In the genomic region with DNA sequence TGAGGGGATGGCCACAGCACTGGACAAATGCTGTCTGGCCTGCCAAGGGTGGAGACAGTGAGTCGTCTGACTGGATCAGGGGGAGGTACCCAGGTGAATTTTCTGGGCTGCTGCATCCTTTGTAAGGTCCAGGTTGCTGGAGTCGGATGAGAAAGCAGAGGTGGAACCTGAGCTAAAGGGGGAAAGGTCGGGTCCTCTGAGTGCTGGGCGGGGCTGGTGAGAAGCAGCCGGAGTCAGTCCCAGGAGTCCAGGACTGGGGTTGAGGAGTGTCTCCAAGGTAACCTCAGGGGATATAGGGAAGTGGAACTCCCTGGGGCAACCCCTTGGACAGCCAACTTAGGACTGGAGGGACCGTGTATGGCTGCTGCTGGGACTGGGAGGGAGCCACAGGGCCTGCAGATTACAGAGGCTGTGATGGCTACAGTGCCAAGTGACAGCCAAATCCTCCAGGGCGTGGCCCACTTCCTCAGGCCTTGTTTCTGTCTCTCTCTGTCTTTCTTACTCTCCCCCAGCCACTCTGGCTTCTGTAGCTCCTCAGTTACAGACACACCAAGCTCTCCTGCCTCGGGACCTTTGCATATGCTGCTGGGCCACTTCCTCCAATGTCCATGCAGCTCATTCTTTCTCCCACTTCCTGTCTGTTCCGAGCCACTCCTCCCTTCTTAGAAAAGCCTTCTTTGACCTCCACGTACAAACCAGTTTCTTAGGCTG, we compare ENCODE assay signal across 12 mouse cellular contexts. TPM values are rescaled to one million over a fixed set of nuclear protein-coding genes. Genes with fewer than 3 reads are reported as not detected.
A peak's percentile ranks its signal among the peaks of the same experiment; 100 is the strongest.
DNase-seq lines count a peak whose midpoint lies in the region; ATAC-seq and TF ChIP-seq lines count a peak whose summit lies in the region.
"Had no signal": no experiment of that assay in that cellular context is flagged by ENCODE, and none has a peak within 500 bp of the region (broad histone marks: within the 10 kb centered on the region; RNA-seq: fewer than 3 reads in every experiment).

No protein-coding gene starts in this region.

- 53% methylated on average over 10 of the region's 10 CpGs for WGBS in heart, embryonic 13.5 days
- WGBS in small intestine, adult 2 months = 26% methylated on average over 10 of the region's 10 CpGs
- WGBS in forebrain, embryonic 12.5 days = 52% methylated on average over 10 of the region's 10 CpGs

- H3K9ac ChIP-seq in heart, embryonic 13.5 days = no peak overlapping the region
- no peak overlapping the region for H3K9ac ChIP-seq in forebrain, embryonic 12.5 days
- H3K9ac ChIP-seq: neural tube, embryonic 13.5 days had no signal

- no peak overlapping the region for H3K4me2 ChIP-seq in heart, embryonic 13.5 days
- no peak overlapping the region for H3K4me2 ChIP-seq in forebrain, embryonic 12.5 days
- H3K4me2 ChIP-seq: neural tube, embryonic 13.5 days had no signal

- no peak for TF ChIP-seq CTCF in small intestine, adult 2 months (IDR thresholded peaks at IDR 0.05; ENCODE audit: extremely low read depth, insufficient read length, insufficient replicate concordance, low read depth, low read length)

- peaks cover 27% of the 10 kb centered on the region for H3K4me1 ChIP-seq in heart, embryonic 13.5 days
- peaks cover 29% of the 10 kb centered on the region for H3K4me1 ChIP-seq in small intestine, adult 2 months (ENCODE audit: control insufficient read depth, insufficient read depth, insufficient read length, low read length)
- H3K4me1 ChIP-seq in forebrain, embryonic 12.5 days = peaks cover 5% of the 10 kb centered on the region; the same call in 1 of the 2 replicates
- H3K4me1 ChIP-seq: neural tube, embryonic 13.5 days had no signal

- no peak for TF ChIP-seq POLR2A in small intestine, adult 2 months (IDR thresholded peaks at IDR 0.05; ENCODE audit: low read depth, low read length)

- intact Hi-C loops in heart, postnatal 14 days (cut with DNase I) = no loop called here

- H3K9me3 ChIP-seq in heart, embryonic 13.5 days = no peaks in the 10 kb centered on the region
- no peaks in the 10 kb centered on the region for H3K9me3 ChIP-seq in forebrain, embryonic 12.5 days
- H3K9me3 ChIP-seq: neural tube, embryonic 13.5 days had no signal

- no peaks in the 10 kb centered on the region for H3K27me3 ChIP-seq in heart, embryonic 13.5 days (replicated peaks)
- H3K27me3 ChIP-seq in small intestine, adult 2 months (ENCODE audit: control insufficient read depth, insufficient read depth, low read length) = no peaks in the 10 kb centered on the region
- no peaks in the 10 kb centered on the region for H3K27me3 ChIP-seq in forebrain, embryonic 12.5 days
- H3K27me3 ChIP-seq: neural tube, embryonic 13.5 days had no signal

- no peaks in the 10 kb centered on the region for H3K36me3 ChIP-seq in heart, embryonic 13.5 days
- H3K36me3 ChIP-seq in small intestine, adult 2 months (ENCODE audit: control insufficient read depth, insufficient read depth, low read length) = no peaks in the 10 kb centered on the region
- H3K36me3 ChIP-seq in forebrain, embryonic 12.5 days (replicated peaks) = no peaks in the 10 kb centered on the region
- H3K36me3 ChIP-seq: neural tube, embryonic 13.5 days had no signal

- no peak for DNase-seq in heart, postnatal 14 days
- peak; percentile 49 for DNase-seq in lung, postnatal 36 days
- DNase-seq in lung, postnatal 25 days (ENCODE audit: low spot score) = no peak
- DNase-seq in layer of hippocampus, adult 11-12 months (ENCODE audit: low spot score) = no peak
- DNase-seq: cerebellum, adult 11 months had no signal

- no peak for ATAC-seq in heart, embryonic 13.5 days (ENCODE audit: extremely low read depth, insufficient number of reproducible peaks, low FRiP score, low TSS enrichment)
- ATAC-seq in granulocyte monocyte progenitor cell, adult 5-6 weeks (replicated peaks; ENCODE audit: poor library complexity, severe bottlenecking) = peak; percentile 75
- ATAC-seq in forebrain, embryonic 12.5 days (ENCODE audit: low FRiP score) = no peak
- ATAC-seq: activated CD4-positive, CD25-positive, alpha-beta regulatory T cell, adult 4 months; CD4-positive, CD25-positive, alpha-beta regulatory T cell, adult 4 months had no signal

- H3K27ac ChIP-seq in heart, embryonic 13.5 days (replicated peaks) = peak overlapping the region; percentile 39; the same call in 1 of the 2 replicates
- peak overlapping the region; percentile 78 for H3K27ac ChIP-seq in small intestine, adult 2 months (ENCODE audit: insufficient read depth, low read depth, low read length)
- H3K27ac ChIP-seq in forebrain, embryonic 12.5 days = no peak overlapping the region
- H3K27ac ChIP-seq: neural tube, embryonic 13.5 days had no signal

- no peak overlapping the region for H3K4me3 ChIP-seq in heart, embryonic 13.5 days
- no peak overlapping the region for H3K4me3 ChIP-seq in small intestine, adult 2 months (ENCODE audit: low read depth, low read length)
- no peak overlapping the region for H3K4me3 ChIP-seq in forebrain, embryonic 12.5 days (replicated peaks)
- H3K4me3 ChIP-seq: neural tube, embryonic 13.5 days had no signal

RNA-seq across cellular contexts. Expression of a gene that starts 6.8 kb away (rescaled TPM):
- 2.2 and 2.3 TPM in 2 replicates for polyA plus RNA-seq in heart, embryonic 13.5 days (2015; fragmentation: Nextera tagmentation; extraction: Ambion mirVana)
- 1 to 10 TPM; 2.6 to 3.2 TPM for total RNA-seq in heart, postnatal 14 days (2021)
- 5.9 and 8.4 TPM in 2 replicates for total RNA-seq in granulocyte monocyte progenitor cell, adult 5-6 weeks (2014; fragmentation: Nextera tagmentation)
- total RNA-seq in granulocyte monocyte progenitor cell, adult 5-6 weeks (2017) = 8.4 and 14.1 TPM in 2 replicates
- polyA plus RNA-seq in small intestine, adult 2 months (2012; rRNA removed) = 32.8 and 43.0 TPM in 2 replicates
- 0.64 and 0.69 TPM in 2 replicates for polyA plus RNA-seq in forebrain, embryonic 12.5 days (2016; fragmentation: Nextera tagmentation; extraction: Ambion mirVana)

RNA-seq across cellular contexts. Expression of a gene that starts 10.2 kb away (rescaled TPM):
- polyA plus RNA-seq in heart, embryonic 13.5 days (2015; fragmentation: Nextera tagmentation; extraction: Ambion mirVana) = 361 and 400 TPM in 2 replicates
- 100 to 1,000 TPM; 438 to 441 TPM for total RNA-seq in heart, postnatal 14 days (2021)
- total RNA-seq in granulocyte monocyte progenitor cell, adult 5-6 weeks (2014; fragmentation: Nextera tagmentation) = 157 and 158 TPM in 2 replicates
- 89.0 and 91.9 TPM in 2 replicates for total RNA-seq in granulocyte monocyte progenitor cell, adult 5-6 weeks (2017)
- 303 and 423 TPM in 2 replicates for polyA plus RNA-seq in small intestine, adult 2 months (2012; rRNA removed)
- 166 and 168 TPM in 2 replicates for polyA plus RNA-seq in forebrain, embryonic 12.5 days (2016; fragmentation: Nextera tagmentation; extraction: Ambion mirVana)

RNA-seq across cellular contexts. Expression of a gene that starts 12.2 kb away (rescaled TPM):
- polyA plus RNA-seq in heart, embryonic 13.5 days (2015; fragmentation: Nextera tagmentation; extraction: Ambion mirVana) = 12.4 and 13.6 TPM in 2 replicates
- total RNA-seq in heart, postnatal 14 days (2021) = 10 to 100 TPM; 21.7 to 21.9 TPM
- 162 and 191 TPM in 2 replicates for total RNA-seq in granulocyte monocyte progenitor cell, adult 5-6 weeks (2014; fragmentation: Nextera tagmentation)
- total RNA-seq in granulocyte monocyte progenitor cell, adult 5-6 weeks (2017) = 205 and 220 TPM in 2 replicates
- 108 and 140 TPM in 2 replicates for polyA plus RNA-seq in small intestine, adult 2 months (2012; rRNA removed)
- 4.8 TPM in 2 replicates for polyA plus RNA-seq in forebrain, embryonic 12.5 days (2016; fragmentation: Nextera tagmentation; extraction: Ambion mirVana)

RNA-seq across cellular contexts. Expression of a gene that starts 15.9 kb away (rescaled TPM):
- 22.7 and 25.1 TPM in 2 replicates for polyA plus RNA-seq in heart, embryonic 13.5 days (2015; fragmentation: Nextera tagmentation; extraction: Ambion mirVana)
- 10 to 100 TPM; 16.0 to 20.4 TPM for total RNA-seq in heart, postnatal 14 days (2021)
- total RNA-seq in granulocyte monocyte progenitor cell, adult 5-6 weeks (2014; fragmentation: Nextera tagmentation) = 165 and 253 TPM in 2 replicates
- 159 and 178 TPM in 2 replicates for total RNA-seq in granulocyte monocyte progenitor cell, adult 5-6 weeks (2017)
- polyA plus RNA-seq in small intestine, adult 2 months (2012; rRNA removed) = 107 and 148 TPM in 2 replicates
- polyA plus RNA-seq in forebrain, embryonic 12.5 days (2016; fragmentation: Nextera tagmentation; extraction: Ambion mirVana) = 10.3 and 12.4 TPM in 2 replicates

RNA-seq across cellular contexts. Expression of a gene that starts 35.6 kb away (rescaled TPM):
- not detected in 2 replicates for polyA plus RNA-seq in heart, embryonic 13.5 days (2015; fragmentation: Nextera tagmentation; extraction: Ambion mirVana)
- total RNA-seq in heart, postnatal 14 days (2021) = under 1 TPM; 0.12 to 0.31 TPM
- not detected in 2 replicates for total RNA-seq in granulocyte monocyte progenitor cell, adult 5-6 weeks (2014; fragmentation: Nextera tagmentation)
- not detected in 2 replicates for total RNA-seq in granulocyte monocyte progenitor cell, adult 5-6 weeks (2017)
- polyA plus RNA-seq in small intestine, adult 2 months (2012; rRNA removed) = not detected in 2 replicates
- polyA plus RNA-seq in forebrain, embryonic 12.5 days (2016; fragmentation: Nextera tagmentation; extraction: Ambion mirVana) = not detected in 2 replicates
- polyA plus RNA-seq: activated CD4-positive, CD25-positive, alpha-beta regulatory T cell, adult 4 months; CD4-positive, CD25-positive, alpha-beta regulatory T cell, adult 4 months; neural tube, embryonic 13.5 days had no signal

Comparison
In these comparisons a context has a peak if more than half of its experiments do, and no peak if none do; other contexts are left out.
1. RNA of a gene that starts 6.8 kb away (polyA plus RNA-seq): 32.8 to 43.0 TPM in small intestine, adult 2 months; 2.2 to 2.3 TPM in heart, embryonic 13.5 days and 0.64 to 0.69 TPM in forebrain, embryonic 12.5 days; every median in the first group is over 10 times any median in the second.